Mouse (Mus musculus): Measurements from ENCODE around the gene Ppfibp2.

Ppfibp2 gene

DNA sequence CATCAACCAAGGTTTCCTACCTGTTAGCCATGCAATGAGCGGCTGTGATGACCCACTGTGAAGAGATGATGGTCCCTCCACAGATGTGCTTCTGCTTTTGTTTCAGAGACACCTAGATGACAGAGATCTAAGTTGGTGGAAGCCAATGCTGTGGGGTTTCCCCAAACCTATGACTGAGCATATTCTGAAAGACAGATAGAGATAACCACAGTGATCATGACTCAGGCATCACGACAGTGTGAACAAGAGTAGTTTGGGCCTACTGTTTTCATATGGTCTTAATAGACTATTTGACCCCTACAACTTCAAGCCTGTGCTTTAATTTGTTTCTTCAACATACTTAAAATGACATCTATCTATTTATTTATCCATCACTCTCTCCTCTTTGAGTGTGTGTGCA lies 201.5 kb downstream of the Ppfibp2 start:
- no peak for TF ChIP-seq GATA4 (IDR thresholded peaks at IDR 0.05; ENCODE audit: insufficient replicate concordance, low read length)

All from liver, adult (tissue).